Mouse (Mus musculus) G1E (cell line): ENCODE results near the gene Smap1. TPM values are rescaled to one million over a fixed set of nuclear protein-coding genes. Genes with fewer than 3 reads are reported as not detected.

Source experiments
- ATAC-seq: 2 replicates; pipeline ENCODE4 v1.8.0; 2016; ENCODE audit warnings: mild to moderate bottlenecking; ENCODE audit not compliant: insufficient number of reproducible peaks, poor library complexity, low FRiP score, severe bottlenecking; ENCODE audit errors: extremely low read depth
- DNase-seq: peaks from one replicate; pipeline ENCODE4 v3.0.0; 2012; ENCODE audit warnings: low spot score
- H3K27me3 ChIP-seq: 2 replicates; pipeline ENCODE4 v1.6.1; 2012; ENCODE audit warnings: mild to moderate bottlenecking, low read length, inconsistent platforms; ENCODE audit not compliant: insufficient read depth
- H3K36me3 ChIP-seq: replicated peaks from 2 replicates; pipeline ENCODE3; 2012; ENCODE audit warnings: mild to moderate bottlenecking, inconsistent platforms
- H3K4me1 ChIP-seq: 2 replicates; pipeline ENCODE4 v1.6.1; 2012; ENCODE audit warnings: low read depth, low read length, inconsistent platforms, mixed read lengths; ENCODE audit not compliant: insufficient read depth
- H3K4me3 ChIP-seq: 2 replicates; pipeline ENCODE4 v1.5.1; 2012; ENCODE audit warnings: low read depth, mild to moderate bottlenecking, inconsistent platforms, low read length, moderate library complexity, mixed read lengths
- H3K9me3 ChIP-seq: replicated peaks from 2 replicates; pipeline ENCODE4 v1.6.1; 2012; ENCODE audit warnings: inconsistent platforms
- CTCF ChIP-seq: IDR thresholded peaks from 2 replicates; pipeline ENCODE4 v1.5.1; 2012; ENCODE audit warnings: low read depth, low read length, inconsistent platforms, mixed read lengths
- GATA1 ChIP-seq: IDR thresholded peaks from 2 replicates; pipeline ENCODE4 v1.6.1; 2012; ENCODE audit warnings: borderline replicate concordance, low read length, inconsistent platforms, mixed read lengths
- GATA2 ChIP-seq: IDR thresholded peaks from 2 replicates; pipeline ENCODE4 v1.6.1; 2012; ENCODE audit warnings: low read depth, low read length, inconsistent platforms, borderline replicate concordance
- POLR2AphosphoS5 ChIP-seq: IDR thresholded peaks from 2 replicates; pipeline ENCODE4 v1.6.1; 2012; ENCODE audit warnings: low read depth, low read length, inconsistent platforms; ENCODE audit not compliant: insufficient replicate concordance
- TAL1 ChIP-seq: conservative IDR thresholded peaks from 2 replicates; pipeline ENCODE4 v1.6.1; 2012; ENCODE audit warnings: low read depth, low read length, inconsistent platforms, mixed read lengths
- polyA plus RNA-seq: library from polyadenylated mRNA; stranded (reverse); fragments of >175 nt; gene quantifications from 2 replicates; pipeline ENCODE4 v1.2.3, GENCODE M21; 2012
- total RNA-seq, 2 experiments: library from RNA; stranded (forward) in 1 of 2; stranded (reverse) in 1 of 2; fragments of 200-1000 nt in 1 of 2; fragments of >200 nt in 1 of 2; fragmentation: Nextera tagmentation in 1 of 2; gene quantifications; 2 replicates each; pipeline ENCODE4 v1.2.3; 2014 to 2017

Smap1 gene
- total and polyA plus RNA-seq, 3 experiments = 34.7 to 382 (median 98.0) TPM

DNA sequence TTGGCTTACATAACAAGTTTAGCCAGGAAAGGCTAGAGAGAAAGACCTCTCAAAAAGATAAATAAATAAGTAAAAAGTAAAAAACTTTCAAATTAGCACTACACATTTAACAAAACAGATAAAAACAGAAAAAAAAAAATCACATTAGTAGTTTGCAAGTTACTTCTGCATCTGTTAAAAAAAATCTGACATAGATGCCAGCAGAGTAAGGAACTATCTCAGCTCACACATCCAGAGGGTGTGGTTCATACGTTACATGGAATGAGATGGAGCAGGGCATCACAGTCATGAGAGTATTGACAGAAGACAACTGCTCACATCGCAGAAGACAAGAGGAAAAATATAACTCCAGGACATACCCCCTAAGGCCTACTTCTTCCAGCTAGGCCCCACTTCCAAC is 19.4 kb downstream of the Smap1 start:
- Histone ChIP-seq H3K27me3 (no peaks in the 10 kb centered on the region), H3K36me3 (peaks cover 12% of the 10 kb centered on the region), H3K4me1 (peaks cover 47% of the 10 kb centered on the region), H3K9me3 (no peaks in the 10 kb centered on the region), H3K4me3 (no peak overlapping the region)
- DNase-seq (no peak), ATAC-seq (no peak)
- TF ChIP-seq CTCF (no peak), GATA2 (no peak), TAL1 (no peak), GATA1 (no peak), POLR2AphosphoS5 (no peak)

DNA sequence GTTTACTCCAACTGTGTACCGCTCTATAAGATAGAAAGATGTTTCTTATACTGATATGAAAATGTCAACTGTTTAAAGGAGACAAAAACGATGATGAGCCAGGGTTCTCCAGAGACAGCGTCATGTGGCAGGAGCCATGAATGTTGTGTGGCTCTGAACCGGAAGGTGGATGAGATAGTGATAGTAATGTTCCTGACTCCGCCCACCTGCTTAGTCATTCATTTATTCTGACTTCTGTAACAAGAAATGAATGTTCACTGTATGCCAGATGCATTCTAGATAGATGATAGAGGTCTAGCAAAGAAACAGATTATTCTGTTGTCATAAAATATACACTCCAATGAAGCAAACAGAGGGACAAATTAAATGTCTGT is 22.5 kb downstream of the Smap1 start:
- Histone ChIP-seq H3K27me3 (no peaks in the 10 kb centered on the region), H3K9me3 (no peaks in the 10 kb centered on the region), H3K36me3 (peaks cover 26% of the 10 kb centered on the region), H3K4me1 (peaks cover 64% of the 10 kb centered on the region), H3K4me3 (peak overlapping the region; percentile 17; the same call in 1 of the 2 replicates)
- ATAC-seq (peak; percentile 81), DNase-seq (peak; percentile 51)
- TF ChIP-seq TAL1 = peak; percentile 33; the same call in 1 of the 2 replicates
- TF ChIP-seq CTCF = no peak

DNA sequence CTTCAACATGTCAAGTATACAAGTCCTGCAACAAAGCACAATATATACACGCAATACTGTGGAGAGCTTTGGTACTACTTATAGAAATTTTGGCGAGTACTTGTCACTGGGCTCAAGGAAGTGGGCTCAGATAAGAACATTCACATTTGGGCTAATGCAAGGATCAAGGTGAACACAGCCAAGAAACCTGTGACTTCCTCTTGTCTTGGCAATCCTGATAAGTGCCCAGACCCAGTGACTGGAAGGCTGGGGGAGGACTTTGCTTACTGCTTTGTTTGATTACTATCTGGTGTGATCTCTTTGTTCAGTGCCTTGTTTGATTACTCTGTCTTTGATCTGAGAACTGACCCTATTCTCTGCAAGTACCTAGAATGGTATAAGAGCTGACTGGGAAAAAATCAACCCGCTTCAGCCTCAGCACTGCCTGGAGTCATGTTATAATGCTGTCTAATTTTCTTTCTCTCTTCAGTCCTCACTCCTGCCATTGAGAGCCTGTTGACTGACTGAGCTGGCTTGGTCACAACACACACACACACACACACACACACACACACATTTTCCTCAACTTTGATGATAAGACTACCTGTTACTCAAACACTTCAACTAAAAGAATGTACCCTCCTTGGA is 23.0 kb downstream of the Smap1 start:
- DNase-seq (peak; percentile 37), ATAC-seq (peak; percentile 75)
- TF ChIP-seq POLR2AphosphoS5 (no peak), TAL1 (peak; percentile 69)
- Histone ChIP-seq H3K4me3 (peak overlapping the region; percentile 17; the same call in 1 of the 2 replicates), H3K4me1 (peaks cover 64% of the 10 kb centered on the region), H3K36me3 (peaks cover 27% of the 10 kb centered on the region), H3K27me3 (no peaks in the 10 kb centered on the region), H3K9me3 (no peaks in the 10 kb centered on the region)

DNA sequence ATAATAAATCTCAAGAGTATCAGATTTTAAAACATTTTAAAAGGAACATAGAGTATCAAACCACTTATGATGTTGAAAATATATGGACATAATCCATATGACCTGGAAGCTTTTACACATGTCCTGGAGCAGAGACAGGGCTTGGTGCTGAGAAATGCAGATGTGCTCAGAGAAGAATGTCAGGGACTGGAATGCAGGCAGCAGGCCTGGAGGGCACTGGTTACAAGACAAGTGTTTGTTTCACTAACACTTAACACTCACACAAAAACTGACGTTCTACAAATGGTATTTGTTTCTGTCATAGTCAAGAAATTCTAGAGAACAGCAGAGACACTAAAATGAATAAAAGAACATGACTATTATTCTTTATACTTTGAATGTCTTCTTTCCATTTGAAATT is 30.0 kb downstream of the Smap1 start:
- H3K27me3 ChIP-seq = no peaks in the 10 kb centered on the region
- H3K4me3 ChIP-seq = no peak overlapping the region
- ATAC-seq (no peak), DNase-seq (no peak)
- H3K9me3 ChIP-seq = no peaks in the 10 kb centered on the region
- peaks cover 30% of the 10 kb centered on the region for H3K36me3 ChIP-seq
- TF ChIP-seq POLR2AphosphoS5 (no peak), CTCF (no peak), GATA2 (no peak), TAL1 (no peak), GATA1 (no peak)
- H3K4me1 ChIP-seq = peaks cover 23% of the 10 kb centered on the region

DNA sequence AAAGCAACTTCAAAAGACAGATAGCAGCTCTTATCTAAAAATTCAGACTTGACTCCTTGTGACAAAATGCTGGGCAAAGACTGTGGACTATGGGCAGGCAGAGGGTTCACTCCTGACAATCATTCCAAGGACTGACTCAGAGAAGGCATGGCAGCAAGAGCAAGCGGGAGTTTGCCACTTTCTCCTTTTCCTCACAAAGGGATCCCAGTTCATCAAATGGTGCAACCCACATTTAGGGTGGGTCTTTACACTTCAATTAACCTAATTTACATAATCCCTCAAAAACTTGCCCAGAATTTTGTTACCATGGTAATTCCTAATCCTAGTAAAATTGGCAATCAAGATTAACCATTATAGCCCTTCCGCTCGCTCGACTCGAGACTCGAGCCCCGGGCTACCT is 37.2 kb downstream of the Smap1 start:
- Histone ChIP-seq H3K27me3 (no peaks in the 10 kb centered on the region), H3K4me3 (no peak overlapping the region), H3K36me3 (peaks cover 15% of the 10 kb centered on the region), H3K9me3 (no peaks in the 10 kb centered on the region), H3K4me1 (peaks cover 9% of the 10 kb centered on the region; the same call in 1 of the 2 replicates)
- no peak for TF ChIP-seq GATA1
- no peak for TF ChIP-seq TAL1
- TF ChIP-seq POLR2AphosphoS5 = no peak
- TF ChIP-seq CTCF = no peak
- no peak for TF ChIP-seq GATA2
- DNase-seq (no peak), ATAC-seq (peak; percentile 15; the same call in 1 of the 2 replicates)

GRCm38 (mm10) chr1:23884087-23884668 is 37.9 kb downstream of the Smap1 start:
- no peak overlapping the region for H3K4me3 ChIP-seq
- no peak for ATAC-seq
- TF ChIP-seq POLR2AphosphoS5 (no peak), TAL1 (no peak), CTCF (no peak), GATA2 (no peak), GATA1 (no peak)
- DNase-seq = no peak
- peaks cover 22% of the 10 kb centered on the region for H3K36me3 ChIP-seq
- no peaks in the 10 kb centered on the region for H3K9me3 ChIP-seq
- H3K27me3 ChIP-seq = no peaks in the 10 kb centered on the region
- peaks cover 9% of the 10 kb centered on the region; the same call in 1 of the 2 replicates for H3K4me1 ChIP-seq

DNA sequence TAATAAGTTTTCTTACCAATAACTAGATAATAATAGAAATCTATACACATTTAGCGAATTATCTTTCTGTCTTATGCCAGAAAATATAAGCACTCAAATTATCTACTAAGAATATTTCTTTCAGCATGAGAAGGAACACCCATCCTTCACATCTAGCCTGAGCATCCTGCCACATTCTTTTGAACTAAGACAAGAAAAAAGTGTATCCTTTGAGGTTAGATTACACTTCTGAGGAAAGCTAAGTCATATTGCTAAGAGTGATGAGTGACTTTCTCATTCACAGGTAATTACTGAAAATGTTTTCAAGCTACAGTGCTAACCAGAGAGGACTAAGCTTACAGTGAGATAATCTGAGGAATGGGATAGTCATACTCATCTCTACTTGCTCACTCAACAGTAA is 39.4 kb downstream of the Smap1 start:
- Histone ChIP-seq H3K4me1 (peaks cover 9% of the 10 kb centered on the region; the same call in 1 of the 2 replicates), H3K27me3 (no peaks in the 10 kb centered on the region), H3K36me3 (peaks cover 28% of the 10 kb centered on the region), H3K9me3 (no peaks in the 10 kb centered on the region), H3K4me3 (no peak overlapping the region)
- DNase-seq = no peak
- TF ChIP-seq GATA1 (no peak), TAL1 (no peak), GATA2 (no peak)
- no peak for ATAC-seq
